Mouse (Mus musculus) B cell, adult 62 days (primary cell): ENCODE data around the gene Hcn4. TPM values are rescaled to one million over a fixed set of nuclear protein-coding genes. Genes with fewer than 3 reads are reported as not detected.

Experiments used
- total RNA-seq: library from RNA; stranded (reverse); gene quantifications from 4 replicates; pipeline ENCODE4 v1.2.4, GENCODE M21; 2023

Hcn4 gene
- not detected in 4 replicates for total RNA-seq

DNA sequence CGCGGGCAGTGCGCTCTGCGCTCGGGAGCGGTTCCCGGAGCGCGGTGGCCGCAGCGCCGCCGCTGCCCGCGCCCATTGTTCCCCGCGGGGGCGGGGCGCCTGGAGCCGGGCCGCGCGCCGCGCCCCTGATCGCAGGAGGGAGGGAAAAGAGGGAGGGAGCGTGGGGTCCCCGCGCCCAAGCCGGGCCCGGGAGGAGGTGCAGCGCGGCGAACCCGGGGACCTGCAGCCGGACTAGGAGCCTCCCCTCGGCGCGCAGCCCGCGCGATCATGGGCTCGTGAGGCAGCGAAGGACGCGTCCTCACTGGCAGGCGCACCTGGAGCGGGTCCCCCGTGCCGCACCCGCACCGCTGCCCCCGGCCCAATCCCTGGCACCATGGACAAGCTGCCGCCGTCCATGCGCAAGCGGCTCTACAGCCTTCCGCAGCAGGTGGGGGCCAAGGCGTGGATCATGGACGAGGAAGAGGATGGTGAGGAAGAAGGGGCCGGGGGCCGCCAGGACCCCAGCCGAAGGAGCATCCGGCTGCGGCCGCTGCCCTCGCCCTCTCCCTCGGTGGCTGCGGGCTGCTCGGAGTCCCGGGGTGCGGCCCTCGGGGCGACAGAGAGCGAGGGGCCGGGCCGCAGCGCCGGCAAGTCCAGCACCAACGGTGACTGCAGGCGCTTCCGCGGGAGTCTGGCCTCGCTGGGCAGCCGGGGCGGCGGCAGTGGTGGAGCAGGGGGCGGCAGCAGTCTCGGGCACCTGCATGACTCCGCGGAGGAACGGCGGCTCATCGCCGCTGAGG is at the start of gene Hcn4:
Gene Hcn4, plus strand, starts transcription at position 274 of the 779 bp plus-strand sequence.

Other genes starting within 250 kb of the Hcn4 start
- 94.6 to 114 TPM (median 99.6 TPM) in 4 replicates for gene Nptn, start 241.2 kb upstream of the Hcn4 start, total RNA-seq
- gene Rec114, start 79.4 kb upstream of the Hcn4 start, total RNA-seq, result not detected in 4 replicates
- 0.21 to 0.49 TPM (median 0.28 TPM) in 4 replicates for gene Neo1, start 213.0 kb downstream of the Hcn4 start, total RNA-seq